Mouse (Mus musculus) ES-E14 (cell line): ENCODE measurements around the gene Vps37c. TPM values are rescaled to one million over a fixed set of nuclear protein-coding genes. Genes with fewer than 3 reads are reported as not detected.

ENCODE experiments used
- DNase-seq: peaks from one replicate; pipeline ENCODE4 v3.0.0-alpha.2; 2013; ENCODE audit warnings: low read depth, low spot score
- H3K27ac ChIP-seq: 2 replicates; pipeline ENCODE4 v1.5.1; 2012; ENCODE audit warnings: low read depth, mild to moderate bottlenecking, low read length, moderate library complexity, mixed read lengths; ENCODE audit not compliant: poor library complexity, insufficient read depth, severe bottlenecking
- H3K36me3 ChIP-seq: 2 replicates; pipeline ENCODE4 v1.6.1; 2012; ENCODE audit warnings: mild to moderate bottlenecking, low read length, moderate library complexity, mixed read lengths; ENCODE audit not compliant: control insufficient read depth, poor library complexity, insufficient read depth, severe bottlenecking
- H3K4me1 ChIP-seq, 2 experiments: fragments of 150-350 bp in 1 of 2; sonication (generic) in 1 of 2; 2 replicates each; pipeline ENCODE4 v1.6.1; 2012; ENCODE audit warnings: low read length in 2 of 2, mild to moderate bottlenecking in 1 of 2, mixed read lengths in 1 of 2; ENCODE audit not compliant: control insufficient read depth in 2 of 2, insufficient read depth in 2 of 2, poor library complexity in 1 of 2
- H3K4me3 ChIP-seq, 2 experiments: fragments of 150-350 bp in 1 of 2; sonication (generic) in 1 of 2; 2 replicates each; pipeline ENCODE4 v1.5.1; 2012; ENCODE audit warnings: low read length in 2 of 2, low read depth in 1 of 2, mild to moderate bottlenecking in 1 of 2, mixed read lengths in 1 of 2; ENCODE audit not compliant: insufficient read depth in 1 of 2, poor library complexity in 1 of 2, severe bottlenecking in 1 of 2
- H3K9ac ChIP-seq: 2 replicates; pipeline ENCODE4 v1.6.1; 2012; ENCODE audit warnings: low read depth, mild to moderate bottlenecking, low read length, mixed read lengths; ENCODE audit not compliant: poor library complexity, insufficient read depth, severe bottlenecking
- H3K9me3 ChIP-seq: fragments of 150-350 bp; sonication (generic); 2 replicates; pipeline ENCODE4 v1.6.1; 2012; ENCODE audit warnings: low read depth, mild to moderate bottlenecking, low read length; ENCODE audit not compliant: control insufficient read depth, insufficient read depth
- CHD2 ChIP-seq: IDR thresholded peaks from 2 replicates; pipeline ENCODE4 v1.6.1; 2014; ENCODE audit warnings: mild to moderate bottlenecking, low read depth, low read length, inconsistent platforms
- HCFC1 ChIP-seq: IDR thresholded peaks from 2 replicates; pipeline ENCODE4 v1.6.1; 2012; ENCODE audit warnings: low read length, inconsistent platforms, borderline replicate concordance; ENCODE audit not compliant: insufficient read depth
- MAFK ChIP-seq: IDR thresholded peaks from 2 replicates; pipeline ENCODE4 v1.6.1; 2014; ENCODE audit warnings: mild to moderate bottlenecking, low read depth, low read length, inconsistent platforms; ENCODE audit not compliant: insufficient read depth
- ZC3H11A ChIP-seq: IDR thresholded peaks from 2 replicates; pipeline ENCODE4 v1.6.1; 2012; ENCODE audit warnings: low read depth, mild to moderate bottlenecking, inconsistent platforms, low read length, borderline replicate concordance
- ZNF384 ChIP-seq: IDR thresholded peaks from 2 replicates; pipeline ENCODE4 v1.6.1; 2012; ENCODE audit warnings: low read depth, low read length, inconsistent platforms
- in situ Hi-C, 2 experiments: fragments of 600-800 bp; cut with MboI; formaldehyde crosslinking; loops; one replicate each; pipeline ENCODE4 v1.15.1; 2025; ENCODE audit warnings: low sequenced_read_pairs in 2 of 2, inconsistent platforms in 1 of 2; ENCODE audit not compliant: unreplicated experiment in 2 of 2
- total RNA-seq: library from RNA; depleted of rRNA; stranded (reverse); fragments of 300-350 nt; gene quantifications from 2 replicates; pipeline ENCODE4 v1.2.3, GENCODE M21; 2012

The Vps37c gene
- total RNA-seq, 1 experiment: 6.6 TPM

- no peak for DNase-seq
- Histone ChIP-seq H3K9me3 (no peaks in the 10 kb centered on the region), H3K9ac (no peak overlapping the region), H3K27ac (no peak overlapping the region), H3K4me1 (peaks cover 0 to 11% of the 10 kb centered on the region in 2 experiments; a peak in 2 of 4 replicates), H3K36me3 (no peaks in the 10 kb centered on the region), H3K4me3 (no peak overlapping the region)
- no peak for TF ChIP-seq CHD2
- TF ChIP-seq MAFK: no peak
- no peak for TF ChIP-seq ZC3H11A
- no peak for TF ChIP-seq HCFC1
- TF ChIP-seq ZNF384: no peak
- in situ Hi-C loops: loop anchor here in 1 of 2 experiments (25.0 kb wide), 1 partner anchor 260 kb away; the partner anchor contains the start of gene Ms4a10
Measured at GRCm38 (mm10) chr19:10702125-10702524, 13.6 kb downstream of the Vps37c start.

DNA sequence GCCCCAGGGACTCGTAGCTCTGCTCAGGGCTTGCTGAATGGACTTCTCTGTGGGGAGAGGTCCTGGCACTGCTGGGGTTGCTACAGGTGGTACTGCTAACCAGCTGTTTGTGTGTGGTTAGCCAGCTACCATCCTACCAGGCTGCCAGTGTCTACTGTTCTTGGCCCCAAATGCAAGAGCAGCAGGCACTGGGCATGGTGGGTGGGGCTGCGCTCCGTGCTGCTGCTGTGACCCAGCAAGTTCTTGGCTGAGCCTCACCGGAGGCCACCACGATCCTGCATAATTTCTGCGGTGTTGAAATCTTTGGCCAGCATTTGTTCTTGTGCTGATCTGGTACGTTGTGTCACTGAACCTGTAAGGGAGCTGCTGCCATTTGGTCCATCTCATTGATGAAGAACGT, 14.9 kb downstream of the Vps37c start:
- in situ Hi-C loops: loop anchor here in 1 of 2 experiments (25.0 kb wide), 1 partner anchor 259 kb away; the partner anchor contains the start of gene Ms4a10
- Histone ChIP-seq H3K27ac (no peak overlapping the region), H3K4me3 (no peak overlapping the region), H3K4me1 (peaks cover 0 to 3% of the 10 kb centered on the region in 2 experiments; a peak in 1 of 4 replicates), H3K9me3 (no peaks in the 10 kb centered on the region), H3K36me3 (no peaks in the 10 kb centered on the region), H3K9ac (no peak overlapping the region)
- TF ChIP-seq ZC3H11A: no peak
- no peak for TF ChIP-seq HCFC1
- TF ChIP-seq ZNF384: no peak
- no peak for TF ChIP-seq CHD2
- no peak for TF ChIP-seq MAFK
- DNase-seq: no peak

GRCm38 (mm10) chr19:10707087-10707875, 18.7 kb downstream of the Vps37c start:
- Histone ChIP-seq H3K9ac (no peak overlapping the region), H3K4me1 (peaks cover 0 to 4% of the 10 kb centered on the region in 2 experiments; a peak in 1 of 4 replicates), H3K36me3 (peaks cover 12% of the 10 kb centered on the region; the same call in 1 of the 2 replicates), H3K9me3 (no peaks in the 10 kb centered on the region), H3K27ac (no peak overlapping the region), H3K4me3 (no peak overlapping the region)
- DNase-seq: no peak
- in situ Hi-C loops: loop anchor here in 1 of 2 experiments (25.0 kb wide), 1 partner anchor 255 kb away; the partner anchor contains the start of gene Ms4a10
- no peak for TF ChIP-seq ZNF384
- no peak for TF ChIP-seq MAFK

DNA sequence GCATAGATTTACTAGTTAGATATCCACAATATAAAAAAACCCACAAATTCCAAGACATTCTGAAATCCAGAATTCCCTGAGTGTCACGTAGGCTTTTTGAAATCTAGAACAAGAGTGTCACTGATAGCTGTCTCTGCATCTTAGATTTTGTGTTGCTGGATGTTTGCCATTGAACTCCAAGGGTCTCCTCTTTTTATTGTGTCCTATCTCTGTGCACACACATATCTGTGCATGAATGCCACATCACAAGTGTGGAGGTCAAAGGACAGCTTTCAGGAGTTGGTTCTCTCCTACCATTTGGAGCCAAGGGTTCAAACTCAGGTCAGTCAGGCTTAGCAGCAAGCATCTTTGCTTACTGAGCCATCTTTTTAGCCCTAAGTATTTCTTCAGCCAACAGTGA, 19.3 kb downstream of the Vps37c start:
- H3K4me3 ChIP-seq: no peak overlapping the region
- TF ChIP-seq CHD2 (no peak), HCFC1 (no peak), ZC3H11A (no peak), ZNF384 (no peak), MAFK (no peak)
- DNase-seq: no peak
- no peaks in the 10 kb centered on the region for H3K9me3 ChIP-seq
- no peak overlapping the region for H3K9ac ChIP-seq
- in situ Hi-C loops: loop anchor here in 1 of 2 experiments (25.0 kb wide), 1 partner anchor 254 kb away; the partner anchor contains the start of gene Ms4a10
- H3K36me3 ChIP-seq: peaks cover 18% of the 10 kb centered on the region; the same call in 1 of the 2 replicates
- no peak overlapping the region for H3K27ac ChIP-seq
- H3K4me1 ChIP-seq: peaks cover 0 to 4% of the 10 kb centered on the region in 2 experiments; a peak in 1 of 4 replicates
